Mouse (Mus musculus) hindbrain, postnatal 0 days (tissue): ENCODE results near the gene Gm20388. TPM values are rescaled to one million over a fixed set of nuclear protein-coding genes. Genes with fewer than 3 reads are reported as not detected.

Source experiments
- ATAC-seq: fragments of 200-750 bp; cut with Nextera tagmentation; 2 replicates; pipeline ENCODE4 v1.8.0; 2017; ENCODE audit warnings: mild to moderate bottlenecking, moderate TSS enrichment, moderate library complexity
- DNase-seq: peaks from one replicate; pipeline ENCODE4 v3.0.0-alpha.2; 2015; ENCODE audit warnings: low spot score
- H3K27ac ChIP-seq: fragments of 300-500 bp; sonication (generic); 2 replicates; pipeline ENCODE4 v1.5.1; 2014; ENCODE audit warnings: mild to moderate bottlenecking
- H3K27me3 ChIP-seq: fragments of 300-500 bp; sonication (generic); 2 replicates; pipeline ENCODE4 v1.6.1; 2014; ENCODE audit warnings: low read length, mixed read lengths; ENCODE audit not compliant: insufficient read depth
- H3K36me3 ChIP-seq: fragments of 300-500 bp; sonication (generic); 2 replicates; pipeline ENCODE4 v1.6.1; 2014; ENCODE audit warnings: low read length, mixed read lengths; ENCODE audit not compliant: insufficient read depth
- H3K4me1 ChIP-seq: fragments of 300-500 bp; sonication (generic); 2 replicates; pipeline ENCODE4 v1.6.1; 2014; ENCODE audit warnings: antibody characterized with exemption, low read length, mixed read lengths; ENCODE audit not compliant: insufficient read depth
- H3K4me2 ChIP-seq: fragments of 300-500 bp; sonication (generic); 2 replicates; pipeline ENCODE4 v1.6.1; 2014; ENCODE audit warnings: low read depth, mild to moderate bottlenecking, low read length, moderate library complexity, mixed read lengths
- H3K4me3 ChIP-seq: fragments of 300-500 bp; sonication (generic); 2 replicates; pipeline ENCODE4 v1.5.1; 2014; ENCODE audit warnings: low read length
- H3K9ac ChIP-seq: fragments of 300-500 bp; sonication (generic); replicated peaks from 2 replicates; pipeline ENCODE4 v1.6.1; 2014; ENCODE audit warnings: mild to moderate bottlenecking, low read length, moderate library complexity, mixed read lengths
- H3K9me3 ChIP-seq: fragments of 300-500 bp; sonication (generic); 2 replicates; pipeline ENCODE4 v1.6.1; 2016; ENCODE audit warnings: low read length, mixed read lengths
- CTCF ChIP-seq: IDR thresholded peaks from 2 replicates; pipeline ENCODE4 v1.5.1; 2016; ENCODE audit warnings: antibody characterized with exemption, control low read depth, low read depth
- WGBS: fragments of 180-500 bp; shearing (Covaris S2); extraction: QIAGEN DNeasy Blood & Tissue Kit; methylation state at CpG from one replicate; pipeline ENCODE4 v1.1.7; 2014; 5-methylcytosine and 5-hydroxymethylcytosine counted together
- polyA plus RNA-seq: library from polyadenylated mRNA; unstranded; fragments of >200 nt; fragmentation: Nextera tagmentation; extraction: Ambion mirVana; gene quantifications from 2 replicates; pipeline ENCODE4 v1.2.1, GENCODE M21; 2015
- total RNA-seq: library from RNA; depleted of rRNA; stranded (reverse); fragments of >200 nt; gene quantifications from 2 replicates; pipeline ENCODE4 v1.2.3, GENCODE M21; 2014

Gm20388 gene
- total and polyA plus RNA-seq, 2 experiments from 2014 or later: 71.3 TPM; not detected in 1

GRCm38 (mm10) chr8:123799434-123799833 lies 3888.8 kb downstream of the Gm20388 start:
- no peak for TF ChIP-seq CTCF
- Histone ChIP-seq H3K27me3 (no peaks in the 10 kb centered on the region), H3K4me3 (no peak overlapping the region), H3K9ac (no peak overlapping the region), H3K27ac (no peak overlapping the region), H3K4me1 (no peaks in the 10 kb centered on the region), H3K36me3 (no peaks in the 10 kb centered on the region), H3K9me3 (no peaks in the 10 kb centered on the region), H3K4me2 (no peak overlapping the region)
- DNase-seq: no peak
- WGBS: 84% methylated on average over 6 of the region's 6 CpGs
- ATAC-seq: no peak

- Histone ChIP-seq H3K4me2 (no peak overlapping the region), H3K27ac (no peak overlapping the region), H3K9me3 (no peaks in the 10 kb centered on the region), H3K27me3 (no peaks in the 10 kb centered on the region), H3K9ac (no peak overlapping the region), H3K4me1 (no peaks in the 10 kb centered on the region), H3K36me3 (no peaks in the 10 kb centered on the region), H3K4me3 (no peak overlapping the region)
- DNase-seq (no peak), ATAC-seq (no peak)
- no peak for TF ChIP-seq CTCF
- WGBS: 43% methylated on average over 3 of the region's 3 CpGs
Measured at GRCm38 (mm10) chr8:123799885-123800284, 3889.2 kb downstream of the Gm20388 start.

GRCm38 (mm10) chr8:123800867-123801266 lies 3890.2 kb downstream of the Gm20388 start:
- DNase-seq (no peak), ATAC-seq (no peak)
- Histone ChIP-seq H3K4me1 (no peaks in the 10 kb centered on the region), H3K27me3 (no peaks in the 10 kb centered on the region), H3K27ac (no peak overlapping the region), H3K9ac (no peak overlapping the region), H3K36me3 (no peaks in the 10 kb centered on the region), H3K4me3 (no peak overlapping the region), H3K4me2 (no peak overlapping the region), H3K9me3 (no peaks in the 10 kb centered on the region)
- WGBS: 90% methylated on average over 7 of the region's 7 CpGs
- TF ChIP-seq CTCF: no peak

- no peak overlapping the region for H3K27ac ChIP-seq
- no peak overlapping the region for H3K4me2 ChIP-seq
- no peaks in the 10 kb centered on the region for H3K9me3 ChIP-seq
- H3K36me3 ChIP-seq: no peaks in the 10 kb centered on the region
- DNase-seq: no peak
- 89% methylated on average over 2 of the region's 2 CpGs for WGBS
- no peak overlapping the region for H3K4me3 ChIP-seq
- H3K9ac ChIP-seq: no peak overlapping the region
- no peak for ATAC-seq
- H3K4me1 ChIP-seq: peaks cover 1% of the 10 kb centered on the region; the same call in 1 of the 2 replicates
- TF ChIP-seq CTCF: no peak
- H3K27me3 ChIP-seq: no peaks in the 10 kb centered on the region
Measured at GRCm38 (mm10) chr8:123801538-123801937, 3890.9 kb downstream of the Gm20388 start.

- DNase-seq (no peak), ATAC-seq (no peak)
- TF ChIP-seq CTCF: no peak
- Histone ChIP-seq H3K27ac (no peak overlapping the region), H3K4me3 (no peak overlapping the region), H3K36me3 (no peaks in the 10 kb centered on the region), H3K9me3 (no peaks in the 10 kb centered on the region), H3K9ac (no peak overlapping the region), H3K27me3 (no peaks in the 10 kb centered on the region), H3K4me2 (no peak overlapping the region), H3K4me1 (peaks cover 15% of the 10 kb centered on the region)
- 79% methylated on average over 1 of the region's 1 CpGs for WGBS
Measured at GRCm38 (mm10) chr8:123803639-123804038, 3893.0 kb downstream of the Gm20388 start.

- Histone ChIP-seq H3K9me3 (no peaks in the 10 kb centered on the region), H3K9ac (no peak overlapping the region), H3K4me2 (no peak overlapping the region), H3K27me3 (no peaks in the 10 kb centered on the region), H3K27ac (no peak overlapping the region), H3K4me3 (no peak overlapping the region), H3K4me1 (peaks cover 15% of the 10 kb centered on the region), H3K36me3 (no peaks in the 10 kb centered on the region)
- ATAC-seq (no peak), DNase-seq (no peak)
- 81% methylated on average over 7 of the region's 7 CpGs for WGBS
- no peak for TF ChIP-seq CTCF
Measured at GRCm38 (mm10) chr8:123804586-123804985, 3893.9 kb downstream of the Gm20388 start.

GRCm38 (mm10) chr8:123805209-123805717 lies 3894.6 kb downstream of the Gm20388 start:
- Histone ChIP-seq H3K36me3 (no peaks in the 10 kb centered on the region), H3K4me3 (peak overlapping the region; percentile 50), H3K4me1 (peaks cover 15% of the 10 kb centered on the region), H3K9me3 (no peaks in the 10 kb centered on the region), H3K27ac (peak overlapping the region; percentile 82), H3K4me2 (peak overlapping the region; percentile 86), H3K27me3 (no peaks in the 10 kb centered on the region), H3K9ac (peak overlapping the region; percentile 69)
- ATAC-seq (no peak), DNase-seq (no peak)
- no peak for TF ChIP-seq CTCF
- WGBS: 16% methylated on average over 15 of the region's 15 CpGs
